Mouse (Mus musculus) urinary bladder, adult 2 months (tissue): ENCODE measurements around the gene Olfr1288. TPM values are rescaled to one million over a fixed set of nuclear protein-coding genes. Genes with fewer than 3 reads are reported as not detected.

Source experiments
- DNase-seq: peaks from one replicate; pipeline ENCODE4 v3.0.0; 2022; ENCODE audit warnings: low spot score
- polyA plus RNA-seq: library from polyadenylated mRNA; depleted of rRNA; stranded (reverse); fragments of >200 nt; gene quantifications from 2 replicates; pipeline ENCODE4 v1.2.3, GENCODE M21; 2012; rRNA removed

The Olfr1288 gene
- not detected in 2 replicates for polyA plus RNA-seq

GRCm38 (mm10) chr2:111473801-111474200, at the start of gene Olfr1288:
Gene Olfr1288 (plus strand): TSS chr2:111474101.
- DNase-seq: no peak

GRCm38 (mm10) chr2:111448842-111449241, 25.1 kb upstream of the Olfr1288 start, which contains the start of gene Olfr1287:
Gene Olfr1287 (plus strand): TSS chr2:111449142.
- DNase-seq: no peak

- DNase-seq: no peak
These were observed 6.6 kb downstream of the Olfr1288 start, which contains the start of gene Olfr1289 for GRCm38 (mm10) chr2:111480519-111480918. Gene Olfr1289 (plus strand): TSS chr2:111480819.

GRCm38 (mm10) chr2:111493729-111494128, 19.8 kb downstream of the Olfr1288 start, which contains the start of gene Olfr1290:
Gene Olfr1290 (minus strand): TSS chr2:111493829.
- DNase-seq: no peak

GRCm38 (mm10) chr2:111496880-111497279, 23.0 kb downstream of the Olfr1288 start, which contains the start of gene Olfr1291-ps1:
Gene Olfr1291-ps1 (plus strand): TSS chr2:111497180.
- no peak for DNase-seq

GRCm38 (mm10) chr2:111517451-111517850, 43.5 kb downstream of the Olfr1288 start:
- no peak for DNase-seq

GRCm38 (mm10) chr2:111524903-111525302, 51.0 kb downstream of the Olfr1288 start, which contains the start of gene Olfr1293-ps:
Gene Olfr1293-ps (plus strand): TSS chr2:111525203.
- DNase-seq: no peak

Other genes starting within 250 kb of the Olfr1288 start
- not detected in 2 replicates for gene 4930430A15Rik, start 244.5 kb upstream of the Olfr1288 start, polyA plus RNA-seq
- not detected in 2 replicates for gene Olfr1275, start 238.8 kb upstream of the Olfr1288 start, polyA plus RNA-seq
- not detected in 2 replicates for gene Olfr1276, start 219.6 kb upstream of the Olfr1288 start, polyA plus RNA-seq
- gene Olfr1277, start 200.0 kb upstream of the Olfr1288 start, polyA plus RNA-seq: not detected in 2 replicates
- gene Olfr1278, start 184.0 kb upstream of the Olfr1288 start, polyA plus RNA-seq: not detected in 2 replicates
- gene Olfr1279, start 173.5 kb upstream of the Olfr1288 start, polyA plus RNA-seq: not detected in 2 replicates
- not detected in 2 replicates for gene Olfr1280, start 160.1 kb upstream of the Olfr1288 start, polyA plus RNA-seq
- not detected in 2 replicates for gene Olfr1281, start 147.6 kb upstream of the Olfr1288 start, polyA plus RNA-seq
- gene Olfr1282, start 138.0 kb upstream of the Olfr1288 start, polyA plus RNA-seq: not detected in 2 replicates
- not detected in 2 replicates for gene Olfr1283, start 107.3 kb upstream of the Olfr1288 start, polyA plus RNA-seq
- not detected in 2 replicates for gene Olfr1284, start 98.6 kb upstream of the Olfr1288 start, polyA plus RNA-seq
- gene Olfr1286, start 51.0 kb upstream of the Olfr1288 start, polyA plus RNA-seq: not detected in 2 replicates
- gene Olfr1287, start 25.0 kb upstream of the Olfr1288 start, polyA plus RNA-seq: not detected in 2 replicates
- gene Olfr1289, start 6.7 kb downstream of the Olfr1288 start, polyA plus RNA-seq: not detected in 2 replicates
- gene Olfr1290, start 19.7 kb downstream of the Olfr1288 start, polyA plus RNA-seq: not detected in 2 replicates
- gene Olfr1291-ps1, start 23.1 kb downstream of the Olfr1288 start, polyA plus RNA-seq: not detected in 2 replicates
- not detected in 2 replicates for gene Olfr1293-ps, start 51.1 kb downstream of the Olfr1288 start, polyA plus RNA-seq
- gene Olfr1294, start 66.2 kb downstream of the Olfr1288 start, polyA plus RNA-seq: not detected in 2 replicates
- not detected in 2 replicates for gene Olfr1295, start 95.6 kb downstream of the Olfr1288 start, polyA plus RNA-seq
- not detected in 2 replicates for gene Olfr1297, start 152.4 kb downstream of the Olfr1288 start, polyA plus RNA-seq
- gene Olfr1298, start 175.1 kb downstream of the Olfr1288 start, polyA plus RNA-seq: not detected in 2 replicates
- gene Olfr1299, start 187.3 kb downstream of the Olfr1288 start, polyA plus RNA-seq: not detected in 2 replicates